Mouse (Mus musculus) common myeloid progenitor, adult 5-6 weeks (primary cell): ENCODE data around the gene Emp1. TPM values are rescaled to one million over a fixed set of nuclear protein-coding genes. Genes with fewer than 3 reads are reported as not detected.

Source experiments
- ATAC-seq: replicated peaks from 2 replicates; pipeline ENCODE4 v1.8.0; 2016; ENCODE audit warnings: low read depth, mild to moderate bottlenecking, moderate TSS enrichment, inconsistent platforms; ENCODE audit not compliant: poor library complexity, severe bottlenecking
- total RNA-seq: library from RNA; stranded (forward); fragments of 200-1000, 187-1606 nt; gene quantifications from 2 replicates; pipeline ENCODE4 v1.2.3, GENCODE M21; 2017

The Emp1 gene
- 2.7 and 5.4 TPM in 2 replicates for total RNA-seq

DNA sequence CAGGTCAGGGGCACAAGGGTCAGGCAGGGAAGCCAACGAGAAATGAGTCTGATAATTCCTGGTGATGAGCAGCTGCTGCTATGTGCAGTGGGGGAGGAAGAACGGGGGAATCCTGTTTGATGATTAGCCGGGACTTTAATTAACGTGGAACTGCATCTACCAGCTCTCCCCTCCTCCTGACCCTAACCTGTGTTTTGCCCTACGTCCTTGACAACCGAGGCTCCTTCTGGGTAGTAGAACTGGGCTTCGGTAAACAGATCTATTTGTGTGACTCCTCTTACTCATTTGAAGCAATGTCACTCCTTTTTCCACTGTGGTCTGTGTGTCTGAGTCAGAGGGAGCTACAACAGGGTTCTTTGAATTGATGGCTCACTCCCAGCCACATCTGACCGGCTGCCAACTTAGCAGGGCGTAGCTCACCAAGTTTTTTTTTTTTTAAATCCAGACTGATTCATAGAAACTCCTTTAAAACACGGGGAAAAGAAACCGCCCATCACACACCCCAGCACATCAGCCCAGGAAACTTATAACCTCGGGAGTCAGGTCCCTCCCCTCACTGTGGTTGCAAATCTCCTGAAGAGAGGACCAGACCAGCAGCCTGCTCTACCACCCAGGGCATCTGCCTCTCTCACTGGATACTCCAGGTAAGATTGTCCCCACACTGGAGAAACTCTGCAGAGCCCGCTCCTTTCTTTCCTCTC, at the start of gene Emp1:
Gene Emp1 (plus strand): TSS at position 87 of the 701 bp plus-strand sequence.
- ATAC-seq: peak; percentile 64

DNA sequence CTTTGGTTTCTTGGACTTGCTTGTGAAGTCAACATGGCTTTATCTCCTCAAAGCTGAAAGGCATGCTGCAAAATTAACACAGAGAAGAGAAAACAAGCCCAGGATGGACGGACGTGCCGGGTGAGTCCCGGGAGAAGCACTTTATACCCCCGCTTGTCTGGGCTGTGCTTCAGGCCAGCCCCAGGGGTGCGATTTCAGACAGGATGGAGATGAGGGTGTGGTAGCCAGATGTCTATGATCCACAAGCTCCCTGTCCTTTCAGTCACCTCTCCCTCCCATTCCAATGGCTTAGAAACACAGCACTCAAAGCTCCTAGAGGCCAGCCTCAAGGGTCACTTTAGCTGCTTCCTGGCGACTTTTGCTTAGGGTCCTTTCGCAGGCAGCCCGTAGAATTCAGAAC, 48.4 kb upstream of the Emp1 start:
- no peak for ATAC-seq

DNA sequence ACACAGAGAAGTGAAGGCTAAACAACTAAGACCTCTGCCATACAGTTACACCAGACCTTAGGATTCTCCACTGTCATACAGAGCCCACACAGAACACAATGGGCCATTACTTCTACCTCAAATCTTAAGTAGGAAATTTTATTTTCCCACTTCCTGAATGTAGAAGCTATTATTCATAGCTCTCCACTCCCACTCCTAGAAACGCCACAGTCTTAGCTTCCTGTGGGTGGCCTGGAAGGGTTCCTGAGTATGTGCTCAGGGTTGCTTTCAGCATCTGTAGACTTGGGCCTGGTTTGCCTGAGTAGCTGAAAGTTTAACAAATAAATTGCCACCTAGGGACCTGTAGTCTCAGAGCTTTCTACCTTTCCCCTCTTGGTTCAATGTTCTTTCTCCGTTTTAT, 46.2 kb upstream of the Emp1 start:
- ATAC-seq: 0 out of 2 replicates have a peak, but pooled peaks have one; percentile 18

DNA sequence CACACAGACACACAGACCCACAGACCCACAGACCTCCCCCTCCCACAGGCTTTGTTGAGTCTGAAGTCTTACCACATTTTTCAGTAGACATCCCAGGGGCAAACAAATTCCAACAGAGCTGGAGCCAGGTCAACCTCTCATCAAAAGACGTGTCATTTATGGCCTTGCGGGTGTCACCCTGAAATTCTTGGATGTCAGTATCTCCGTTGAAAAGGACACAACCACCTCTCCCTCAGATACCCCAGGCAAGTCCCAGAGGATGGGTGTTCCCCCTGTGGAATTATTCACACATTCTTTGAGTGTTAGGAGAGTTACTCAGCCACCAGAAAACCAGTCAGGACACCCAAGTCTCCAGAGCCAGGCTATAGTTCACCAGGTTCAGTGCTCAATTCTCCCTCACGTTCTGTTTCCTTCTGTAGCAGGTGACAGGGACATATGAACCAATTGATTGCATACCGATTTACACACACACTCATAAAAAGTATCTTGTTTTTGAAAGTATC, 42.9 kb upstream of the Emp1 start:
- no peak for ATAC-seq

DNA sequence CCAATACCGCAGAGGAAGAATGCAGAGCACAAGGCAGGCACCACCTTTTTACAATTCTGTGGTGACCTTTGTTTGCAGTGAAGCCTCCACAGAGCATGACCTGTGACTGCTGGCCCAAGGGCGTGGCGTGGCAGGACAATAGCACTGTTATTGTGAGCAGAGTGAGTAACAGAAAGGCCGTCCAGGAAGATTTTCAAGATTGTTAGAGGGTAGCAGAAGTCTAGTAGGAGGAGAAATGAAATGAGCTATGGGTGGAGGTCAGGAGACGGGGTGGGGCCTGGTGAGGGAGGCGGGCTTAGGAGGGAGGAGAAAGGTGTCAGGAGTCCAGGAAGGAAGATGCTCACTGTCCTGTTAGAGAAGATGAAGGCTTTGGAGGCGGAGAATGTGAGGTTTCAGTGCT, 39.6 kb upstream of the Emp1 start:
- ATAC-seq: no peak

DNA sequence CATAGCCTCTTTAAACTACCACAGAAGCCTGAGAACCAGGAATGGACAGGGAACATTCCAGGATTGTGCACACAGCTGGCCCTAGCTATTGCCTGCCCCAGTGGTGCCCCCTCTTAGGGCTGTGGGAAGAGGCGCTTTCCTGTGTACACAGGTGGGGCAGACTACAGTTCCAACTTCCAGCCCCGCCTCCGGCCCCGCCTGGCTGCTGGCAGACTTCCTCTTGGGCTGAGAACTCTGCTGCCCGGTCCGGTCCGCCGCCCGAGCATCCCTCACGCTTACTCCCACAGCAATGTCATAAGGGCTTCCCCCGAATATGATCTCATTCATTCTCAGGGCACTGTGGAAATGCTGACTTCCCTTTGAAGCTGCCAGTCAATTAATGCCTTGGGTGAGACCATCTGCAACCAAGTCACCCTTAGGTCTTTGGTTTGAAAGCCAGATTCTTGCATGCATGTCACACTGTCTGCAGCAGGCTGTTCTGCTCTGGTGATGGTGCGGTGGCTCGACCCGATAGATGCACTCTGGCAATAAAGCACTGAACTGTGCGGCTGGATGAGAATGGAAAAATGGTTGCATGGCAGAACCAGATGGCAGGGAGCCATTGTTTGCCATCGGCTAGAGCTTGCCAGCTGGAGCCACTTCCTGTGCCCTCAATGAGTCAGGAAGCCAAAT, 38.9 kb upstream of the Emp1 start:
- peak; percentile 71 for ATAC-seq

DNA sequence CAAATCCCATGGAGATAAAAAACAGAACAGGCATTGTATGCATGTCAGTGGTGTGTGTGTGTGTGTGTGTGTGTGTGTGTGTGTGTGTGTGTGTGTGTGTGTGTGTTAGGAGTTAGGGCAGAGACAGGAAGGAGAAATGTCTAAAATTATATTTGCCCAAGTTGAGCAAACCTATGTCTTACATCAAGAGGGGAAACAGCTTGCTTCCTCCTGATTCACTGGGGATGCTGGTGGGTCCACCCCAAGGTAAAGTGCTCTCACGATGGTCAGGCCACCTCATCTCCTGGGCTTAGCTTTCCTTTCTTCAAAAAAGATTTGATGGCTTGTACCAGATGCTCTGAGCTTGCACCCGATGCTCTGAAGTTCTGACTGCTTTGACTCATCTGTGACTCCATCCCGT, 38.2 kb upstream of the Emp1 start:
- peak; percentile 51 for ATAC-seq

DNA sequence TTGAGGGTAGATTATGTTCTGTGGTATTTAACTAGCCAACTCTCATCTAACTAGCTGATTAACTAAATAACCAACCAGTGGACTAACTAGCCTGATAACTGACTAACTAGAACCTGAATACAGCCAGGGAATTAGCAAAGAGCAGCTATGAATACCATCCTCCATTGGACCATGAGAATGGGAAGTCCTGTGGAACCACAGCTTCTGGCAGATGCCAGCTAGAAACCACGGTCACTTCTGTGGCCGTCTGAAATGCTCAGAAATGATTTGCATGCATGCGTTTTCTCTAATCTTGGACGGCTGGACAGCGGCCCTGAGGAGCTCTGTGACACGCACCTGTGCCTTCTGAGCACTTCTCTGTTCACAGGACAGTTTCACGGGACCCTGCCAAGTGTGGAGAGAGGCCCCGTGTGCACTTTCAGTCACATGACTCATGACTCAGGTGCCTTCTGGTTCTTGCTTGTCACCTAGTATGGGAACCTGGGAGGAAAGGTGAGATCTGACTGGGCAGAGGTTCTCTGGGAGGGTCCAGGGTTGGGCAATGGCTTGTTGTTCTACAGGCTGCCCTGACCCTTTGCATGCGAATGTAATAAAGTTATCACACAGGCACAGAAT, 37.6 kb upstream of the Emp1 start:
- peak; percentile 27 for ATAC-seq

DNA sequence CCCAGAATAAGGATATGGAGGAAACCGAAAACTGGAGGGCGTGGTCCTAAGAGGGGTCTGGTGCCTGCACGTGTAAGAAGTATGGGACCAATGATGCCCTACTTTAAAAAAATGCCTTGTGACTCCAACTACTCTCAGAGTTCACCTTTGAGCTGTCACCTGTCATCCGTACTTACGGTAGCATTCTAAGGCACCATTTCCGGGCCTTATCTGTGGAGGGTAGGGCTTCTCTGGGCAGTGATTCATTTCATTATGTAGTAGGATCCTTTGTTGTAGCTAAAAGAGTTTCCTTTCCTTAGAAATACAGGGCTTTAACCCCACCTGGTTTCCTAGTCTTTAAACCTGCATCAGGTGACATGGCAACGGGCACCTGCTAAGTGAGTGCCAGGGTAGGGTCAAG, 35.5 kb upstream of the Emp1 start:
- no peak for ATAC-seq

DNA sequence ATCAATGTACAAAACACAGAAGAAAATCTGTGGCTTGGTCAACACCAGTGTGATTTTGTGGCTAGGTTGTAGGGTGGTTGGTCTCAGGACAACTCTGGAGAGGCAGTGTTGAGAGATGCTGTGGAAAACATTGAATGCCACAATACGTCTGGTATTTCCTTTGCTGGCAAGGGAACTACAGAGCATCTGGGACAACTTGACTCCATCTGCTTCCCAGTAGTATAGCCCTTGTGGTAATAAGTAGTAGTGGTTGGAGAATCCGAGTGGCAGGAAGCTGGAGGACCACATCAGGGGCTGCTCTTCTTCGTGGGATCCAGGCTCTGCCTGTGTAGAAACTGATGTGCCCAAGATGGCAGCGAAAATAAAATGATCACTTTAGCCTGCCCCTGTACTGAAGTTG, 30.4 kb upstream of the Emp1 start:
- ATAC-seq: no peak

DNA sequence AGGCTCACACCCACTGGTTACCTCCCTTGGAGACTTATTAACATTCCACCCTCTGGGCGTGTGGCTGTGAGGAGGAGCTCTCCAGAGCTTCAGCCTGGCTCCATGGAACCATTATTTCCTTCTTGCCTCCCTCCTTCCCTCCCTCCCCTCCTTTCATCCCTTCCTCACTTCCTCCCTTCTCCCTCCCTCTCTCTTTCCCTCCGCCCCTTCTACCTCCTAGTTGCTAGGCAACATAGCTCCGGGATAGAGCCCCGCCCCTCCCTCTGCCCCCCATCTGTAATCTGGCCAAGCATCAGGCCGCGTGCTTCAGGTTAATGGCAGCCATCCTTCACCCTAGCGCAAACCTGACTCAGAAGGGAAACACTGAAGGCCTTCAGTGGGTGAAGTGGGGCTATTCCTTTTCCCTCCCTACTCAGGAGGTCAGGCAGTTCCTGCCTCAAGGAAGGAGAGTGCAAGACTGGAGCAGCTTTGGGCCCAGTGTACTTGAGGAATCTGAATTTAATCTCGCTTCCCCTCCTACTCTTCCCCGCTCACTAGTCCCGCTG, 29.5 kb upstream of the Emp1 start:
- no peak for ATAC-seq

DNA sequence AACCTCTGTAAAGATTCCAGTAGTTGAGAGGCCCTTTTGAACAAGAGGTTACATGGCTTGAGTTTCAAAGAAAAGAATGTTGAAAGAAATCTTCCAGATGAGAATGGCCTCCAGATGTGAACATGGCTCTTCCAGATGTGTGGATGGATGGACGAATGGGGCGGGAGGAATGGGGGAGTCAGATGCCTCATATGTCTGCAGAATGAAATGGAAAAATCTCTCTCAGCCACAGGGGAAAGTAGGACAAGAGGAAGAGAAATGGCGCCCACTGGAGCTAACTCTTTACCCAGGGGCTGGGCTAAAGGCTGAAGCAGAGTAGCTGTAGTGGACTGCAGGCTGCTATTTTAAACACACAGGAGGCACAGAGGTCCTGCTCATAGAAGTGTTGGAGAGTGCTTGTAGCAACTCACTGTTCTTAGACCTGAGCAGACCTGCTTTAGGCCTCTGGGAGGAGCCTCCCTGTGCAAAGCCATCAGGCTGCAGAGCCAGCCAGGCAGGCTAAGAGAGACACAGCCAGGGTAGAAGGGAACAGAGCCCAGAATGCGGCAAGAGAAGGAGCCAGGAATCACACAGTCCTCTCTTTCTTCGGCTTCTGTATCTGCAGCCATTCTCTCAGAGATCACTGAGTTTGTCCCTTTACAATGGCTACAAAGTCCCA, 28.2 kb upstream of the Emp1 start:
- no peak for ATAC-seq

DNA sequence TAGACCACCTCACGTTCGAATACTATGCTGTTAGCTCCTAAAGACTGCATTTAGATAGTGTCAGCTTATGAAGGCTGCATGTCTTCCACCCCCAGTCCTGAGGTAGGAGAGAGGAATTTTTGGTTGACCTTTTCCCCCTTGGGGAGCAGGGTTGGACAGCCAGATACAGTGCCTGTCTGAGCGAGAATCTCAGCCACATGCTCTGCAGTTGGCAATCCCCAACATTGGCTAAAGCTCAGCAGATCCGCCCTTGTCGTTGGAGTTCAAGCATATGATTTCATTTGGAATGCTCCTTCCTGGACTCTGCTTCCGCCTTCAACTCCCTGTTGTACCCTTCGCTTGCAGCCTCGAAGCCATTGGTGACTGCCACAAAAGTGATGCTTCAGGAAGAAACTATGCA, 26.0 kb upstream of the Emp1 start:
- ATAC-seq: no peak

DNA sequence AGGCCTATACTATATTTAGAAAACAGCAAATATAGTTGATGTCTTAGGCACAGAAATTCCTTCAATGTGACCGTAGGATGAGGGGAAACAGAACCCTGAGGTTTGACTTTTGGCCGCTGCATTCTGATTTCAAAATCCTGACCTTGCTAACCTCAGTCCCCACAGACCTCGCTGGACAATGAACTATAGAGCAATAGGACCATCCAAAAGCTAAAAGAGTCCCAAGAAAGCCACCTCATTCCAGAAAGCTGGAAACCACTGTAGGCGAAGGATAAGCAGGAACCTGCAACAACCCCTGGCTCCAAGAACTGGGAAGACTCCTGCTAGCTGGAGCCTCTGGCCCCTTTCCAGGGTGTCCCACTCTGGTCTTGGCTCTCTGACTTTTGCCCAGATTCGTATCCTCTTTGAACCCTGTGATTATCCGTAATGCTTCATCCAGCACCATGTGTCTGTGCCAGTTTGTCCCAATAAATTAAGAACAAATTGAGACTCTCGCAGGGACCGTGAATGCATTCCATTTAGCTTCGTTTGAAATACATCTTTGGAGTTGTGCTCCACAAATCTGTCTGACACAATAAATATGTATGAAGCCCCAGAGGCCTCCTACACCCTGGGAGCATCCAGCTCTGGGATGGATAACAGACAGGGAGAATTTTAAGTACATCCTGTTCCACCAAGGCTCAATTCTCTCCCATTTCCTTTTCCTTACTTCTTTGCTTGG, 21.8 kb upstream of the Emp1 start:
- ATAC-seq: no peak

DNA sequence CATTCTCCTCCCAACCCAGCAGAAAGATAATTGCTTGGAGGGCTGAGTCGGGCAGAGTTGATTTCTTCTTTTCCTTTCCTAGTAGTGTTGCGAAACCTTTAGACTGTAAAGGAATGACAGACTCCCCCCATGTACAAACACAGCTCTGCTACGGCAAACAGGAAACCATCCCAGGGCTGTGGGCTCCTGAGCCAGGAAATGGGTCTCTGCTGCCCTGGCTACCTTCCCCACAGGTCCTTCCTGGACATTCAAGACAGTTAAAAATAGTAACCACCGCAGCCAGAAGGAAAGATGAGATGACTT, 21.3 kb upstream of the Emp1 start:
- peak; percentile 88 for ATAC-seq

DNA sequence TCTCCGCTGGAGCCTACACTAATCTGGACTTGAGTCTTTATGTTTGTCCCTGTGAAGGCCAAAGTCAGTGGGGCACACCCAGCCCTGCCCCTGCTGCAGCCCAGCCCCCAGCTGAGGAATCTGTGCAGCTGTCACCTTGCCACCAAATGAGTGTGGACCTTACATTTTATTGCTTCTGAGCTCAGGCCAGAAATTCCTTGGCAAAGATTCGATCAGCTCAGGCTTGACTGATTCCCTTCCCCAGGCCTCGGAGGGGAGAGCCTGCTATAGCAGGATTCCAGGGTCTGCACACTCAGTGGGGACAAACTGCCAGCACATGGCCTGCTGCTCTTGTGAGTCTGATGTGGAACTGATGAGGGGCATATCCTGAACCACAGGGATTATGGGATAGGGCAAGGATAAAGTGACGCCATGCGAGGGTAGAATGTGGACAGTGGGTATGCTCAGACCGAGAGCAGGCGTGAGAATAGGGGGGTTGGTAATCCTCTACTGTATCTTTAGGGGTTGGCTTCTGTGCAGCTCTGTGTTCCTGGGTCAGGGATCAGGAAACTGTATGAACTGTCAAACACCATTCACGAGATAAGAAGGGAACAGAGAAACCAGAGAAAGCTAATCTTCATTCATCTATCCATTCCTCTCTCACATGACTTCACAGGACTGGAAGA, 10.6 kb upstream of the Emp1 start:
- no peak for ATAC-seq

DNA sequence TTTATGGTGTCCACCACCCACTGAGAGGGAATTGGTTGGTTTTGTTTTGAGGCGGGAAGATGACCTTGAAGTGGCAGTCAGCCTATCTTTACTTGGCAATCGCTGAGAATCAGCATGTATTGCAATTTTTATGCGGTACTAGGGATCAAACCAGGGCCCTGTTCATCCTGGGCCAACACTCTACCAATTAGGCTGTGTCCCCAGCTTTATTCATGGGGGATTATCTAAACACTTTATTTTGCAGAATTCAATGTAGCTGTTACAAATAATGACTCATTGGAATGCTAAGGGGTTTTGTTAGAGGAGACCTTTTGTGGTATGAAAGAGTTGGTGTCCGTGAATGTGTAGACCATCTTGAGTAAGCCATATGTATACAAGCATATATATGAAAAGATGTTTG, 9.8 kb upstream of the Emp1 start:
- no peak for ATAC-seq

DNA sequence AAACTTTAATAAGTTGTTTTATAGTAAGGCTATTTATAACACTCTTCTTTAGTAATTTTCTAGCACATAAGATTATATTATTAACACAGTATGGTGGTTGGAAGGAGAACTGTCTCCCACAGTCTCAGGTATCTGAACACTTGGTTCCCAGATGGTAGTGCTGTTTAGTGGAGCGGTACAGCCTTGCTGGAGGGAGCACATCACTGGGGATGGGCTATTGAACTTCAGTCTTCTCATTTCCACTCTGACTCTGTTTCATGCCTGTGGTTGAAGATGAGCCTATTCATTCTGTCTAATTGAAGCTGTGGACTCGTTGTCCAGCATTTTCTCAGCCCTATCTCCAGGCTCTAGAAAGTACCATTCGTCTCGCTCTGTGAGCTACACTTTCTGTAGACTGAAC, 7.4 kb upstream of the Emp1 start:
- no peak for ATAC-seq

DNA sequence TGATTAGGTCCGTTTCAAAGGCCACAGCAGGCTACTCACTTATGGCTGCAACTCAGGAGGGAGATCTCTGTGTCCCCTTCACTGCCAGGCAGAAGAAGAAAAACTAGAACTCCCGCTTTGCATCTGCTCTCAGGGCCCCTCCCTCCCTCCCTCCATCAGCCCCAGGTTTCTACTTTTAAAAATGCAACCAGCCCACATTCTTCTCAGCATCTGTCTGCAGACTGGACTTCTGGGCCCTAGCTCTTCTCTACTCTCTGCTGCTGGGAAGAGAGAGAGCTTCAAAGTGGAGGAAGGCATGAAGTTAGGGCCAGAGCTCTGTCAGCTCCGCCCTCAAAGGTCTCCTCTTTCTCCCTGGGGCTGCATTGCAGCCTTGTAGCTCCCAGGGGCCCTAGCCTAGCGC, 2.0 kb upstream of the Emp1 start:
- ATAC-seq: no peak

DNA sequence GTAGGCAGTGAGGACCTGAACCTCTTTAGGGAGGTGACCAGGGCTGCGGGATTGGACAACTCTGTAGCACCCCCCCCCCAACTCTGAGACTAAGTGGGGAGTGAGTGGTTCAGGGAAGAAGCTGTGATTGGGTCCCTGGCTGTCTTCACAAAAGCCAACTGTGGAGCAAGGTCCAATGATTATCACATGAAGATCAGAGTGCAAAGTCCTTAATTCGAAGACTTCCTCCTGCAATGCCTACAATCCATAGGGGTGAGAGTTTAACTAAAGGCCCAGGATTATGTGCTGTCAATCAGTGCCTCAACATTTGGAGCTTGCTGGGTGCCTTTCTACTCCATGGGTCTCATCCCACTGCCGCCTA, 267 bp upstream of the Emp1 start:
- ATAC-seq: no peak
